Mouse (Mus musculus): ENCODE results near the gene Nrp1. TPM values are rescaled to one million over a fixed set of nuclear protein-coding genes. Genes with fewer than 3 reads are reported as not detected.

Gene Nrp1
- polyA plus RNA-seq (2015; fragmentation: Nextera tagmentation; extraction: Ambion mirVana): 66.8 and 71.1 TPM in 2 replicates

DNA sequence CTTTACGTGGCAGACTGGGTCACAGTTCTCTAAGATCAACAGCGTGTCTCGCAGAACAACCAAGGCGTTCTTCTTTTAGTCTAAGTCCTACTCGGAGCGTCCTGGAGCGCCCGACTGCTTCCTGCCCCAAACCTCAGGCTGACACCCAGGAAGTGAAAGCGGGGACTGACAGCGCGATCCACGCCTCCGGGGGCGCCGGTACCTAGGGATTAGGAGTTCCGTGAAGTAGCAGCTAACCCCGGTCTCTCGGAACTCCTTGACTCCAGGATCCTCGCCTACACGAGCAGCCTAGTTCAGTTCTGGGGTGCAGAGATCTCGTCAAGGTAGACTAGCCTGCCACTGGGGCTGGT is at the start of gene Nrp1:
TSS of gene Nrp1 (plus strand) at position 199 of the 350 bp plus-strand sequence.

Small RNAs within 50 kb of the gene (microRNA-seq; reads per million reads assigned to microRNA genes)
- gene Mir1903 (ENCODE audit: borderline replicate concordance, insufficient number of aligned reads): not detected

All from adrenal gland, postnatal 0 days (tissue).